Mouse (Mus musculus) testis, postnatal 10 days (tissue): ENCODE data around the gene Pld2.

Experiments
- DNase-seq: peaks from one replicate; pipeline ENCODE4 v3.0.0; 2021; ENCODE audit warnings: low spot score

Pld2 gene

DNA sequence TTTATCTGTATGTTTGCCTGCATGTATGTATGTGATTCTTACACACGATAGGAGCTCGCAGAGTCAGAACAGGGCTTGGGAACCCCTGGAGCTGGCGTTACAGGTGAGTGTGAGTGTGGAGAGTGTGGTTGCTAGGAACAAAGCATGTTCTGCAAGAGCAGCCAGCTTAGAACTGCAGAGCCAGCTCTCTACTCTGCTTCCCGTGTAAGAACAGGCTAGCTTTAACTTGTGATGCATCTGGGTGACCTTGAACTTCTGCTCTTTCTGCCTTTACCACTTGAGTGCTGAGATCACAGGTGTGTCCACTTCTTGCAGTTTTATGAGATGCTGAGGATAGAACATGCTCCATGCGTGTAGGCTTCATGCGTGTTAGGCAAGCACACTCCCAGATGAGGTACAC is 39.1 kb downstream of the Pld2 start:
- DNase-seq = no peak

DNA sequence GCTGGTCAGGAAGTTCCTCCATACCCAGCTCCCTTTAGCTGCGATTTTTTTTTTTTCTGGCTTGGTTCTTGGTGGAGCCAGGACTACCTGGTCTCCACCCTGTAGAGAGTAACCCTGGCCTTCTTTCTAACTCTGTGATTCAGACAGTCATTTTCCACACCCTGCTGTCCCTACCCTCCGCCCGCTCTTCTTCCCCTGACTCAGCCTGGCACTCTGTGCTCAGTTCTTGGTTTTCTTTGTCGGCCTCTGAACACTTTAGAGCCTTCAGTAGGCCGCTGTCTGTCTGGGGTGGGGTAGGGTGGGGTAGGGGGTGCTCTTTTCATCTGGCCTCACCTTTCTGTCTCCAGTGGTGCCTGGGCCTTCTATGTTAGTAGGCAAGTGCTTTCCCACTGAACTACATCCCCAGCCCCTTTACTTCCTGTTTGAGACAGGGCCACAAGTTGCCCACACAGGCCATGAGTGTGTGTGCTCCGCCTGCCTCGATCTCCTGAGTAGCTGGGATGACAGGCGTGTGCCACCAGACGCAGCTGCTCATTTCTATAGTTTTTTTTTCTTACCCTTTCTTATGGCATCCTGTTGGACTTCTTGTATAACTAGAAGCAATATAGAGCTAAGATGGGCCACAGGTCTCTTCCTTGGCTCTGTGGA is 40.0 kb downstream of the Pld2 start:
- no peak for DNase-seq

DNA sequence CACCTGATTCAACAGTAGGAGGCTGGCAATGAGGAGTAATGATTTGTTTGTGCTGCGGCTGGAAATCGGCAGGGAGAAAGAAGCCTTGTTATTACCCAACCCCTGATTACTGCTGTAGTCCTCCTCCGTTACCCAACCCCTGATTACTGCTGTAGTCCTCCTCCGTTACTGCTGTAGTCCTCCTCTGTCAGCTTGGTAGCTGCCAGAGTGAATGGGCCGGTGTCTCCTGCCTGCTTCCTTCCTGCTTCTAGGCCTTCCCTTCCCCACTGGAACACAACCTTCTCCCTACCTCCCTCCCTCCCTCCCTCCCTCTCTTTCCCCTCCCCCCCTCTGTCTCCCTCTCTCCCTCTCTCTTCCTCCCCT is 40.5 kb downstream of the Pld2 start:
- no peak for DNase-seq

DNA sequence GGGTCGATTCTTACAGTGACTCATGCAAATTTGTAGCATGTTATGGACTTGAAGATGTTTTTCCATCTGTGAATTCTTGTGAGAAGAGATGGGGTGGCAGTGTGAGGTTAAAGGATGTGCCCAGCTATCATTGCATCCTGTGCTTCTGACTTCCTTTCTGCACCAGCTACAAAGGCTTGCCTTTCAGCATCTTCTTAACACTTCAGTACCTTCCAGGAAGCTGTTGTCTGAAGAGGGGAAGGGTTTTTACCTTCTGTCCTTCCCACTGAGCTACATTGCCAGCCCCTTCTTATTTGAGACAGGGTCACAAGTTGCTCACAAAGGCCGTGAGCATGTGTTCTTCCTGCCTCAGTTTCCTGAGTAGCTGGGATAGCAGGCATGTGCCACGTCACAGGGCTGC is 41.1 kb downstream of the Pld2 start:
- DNase-seq = no peak

DNA sequence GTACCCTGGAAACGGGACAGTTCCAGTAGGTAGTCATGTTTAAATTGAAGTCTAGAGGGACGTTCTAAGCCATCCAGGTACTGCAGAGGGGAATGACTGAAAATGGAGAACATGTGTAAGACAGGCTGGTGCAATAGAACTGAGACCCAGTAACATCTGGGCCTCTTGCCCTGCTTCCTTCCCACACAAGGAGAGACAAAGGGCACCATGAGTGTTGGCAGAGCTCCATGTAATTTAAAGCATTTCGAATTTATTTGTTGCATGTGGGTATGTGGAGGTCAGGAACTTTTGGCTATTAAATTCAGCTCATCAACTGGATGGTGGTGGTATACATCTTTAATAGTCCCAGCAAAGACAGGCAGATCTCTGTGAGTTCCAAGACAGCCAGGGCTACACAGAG is 42.3 kb downstream of the Pld2 start:
- DNase-seq = no peak

DNA sequence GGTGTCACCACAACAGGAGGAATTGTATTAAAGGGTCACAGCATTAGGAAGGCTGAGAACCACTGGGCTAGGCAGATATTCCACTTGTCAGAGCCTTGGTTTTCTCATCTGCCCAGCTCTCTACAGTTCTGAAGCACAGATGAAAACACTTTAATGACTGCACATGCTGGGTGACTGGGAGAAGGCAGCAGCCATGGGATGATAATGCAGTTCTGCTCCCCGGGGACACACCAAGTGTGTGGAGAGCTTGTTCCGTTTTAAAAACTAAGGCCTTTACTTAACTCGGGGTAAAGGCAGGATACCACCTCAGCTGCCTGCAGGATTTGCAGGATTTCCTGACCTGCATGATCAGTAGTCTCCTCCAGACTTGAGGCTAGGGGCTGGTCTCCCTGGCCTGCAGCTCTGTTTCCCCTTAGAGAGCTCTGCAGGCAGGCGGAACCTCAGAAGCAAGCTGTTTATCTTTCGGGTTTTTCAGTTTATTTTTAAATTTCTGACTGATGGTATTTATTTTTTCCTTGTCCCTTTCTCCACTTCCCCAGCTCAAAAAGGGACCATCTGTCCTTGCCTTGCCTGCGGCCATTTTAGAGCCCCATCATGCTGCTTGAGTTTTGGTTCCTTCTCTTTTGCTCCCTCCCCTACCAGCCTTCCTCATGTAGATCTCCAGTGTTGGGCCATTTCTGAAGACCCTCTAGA is 43.3 kb downstream of the Pld2 start:
- DNase-seq = no peak

DNA sequence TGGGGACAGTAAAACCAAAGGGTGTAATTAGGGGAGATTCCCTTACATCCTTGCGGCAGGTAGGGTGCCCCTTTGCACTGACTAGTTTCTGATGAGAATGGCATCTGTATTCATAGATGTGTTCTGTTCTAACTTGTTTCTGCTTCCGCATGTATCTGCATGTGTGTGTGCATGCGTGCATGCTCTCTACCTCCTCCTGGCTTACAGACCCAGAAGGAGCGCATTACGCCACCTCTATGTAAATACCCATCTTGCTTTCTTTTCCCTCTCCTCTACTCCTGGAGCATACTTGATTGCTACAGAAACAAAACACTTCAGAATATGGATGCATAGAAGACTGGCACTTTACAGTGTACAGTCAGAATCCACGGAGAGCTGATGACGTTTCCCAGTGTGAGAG is 43.9 kb downstream of the Pld2 start:
- no peak for DNase-seq

DNA sequence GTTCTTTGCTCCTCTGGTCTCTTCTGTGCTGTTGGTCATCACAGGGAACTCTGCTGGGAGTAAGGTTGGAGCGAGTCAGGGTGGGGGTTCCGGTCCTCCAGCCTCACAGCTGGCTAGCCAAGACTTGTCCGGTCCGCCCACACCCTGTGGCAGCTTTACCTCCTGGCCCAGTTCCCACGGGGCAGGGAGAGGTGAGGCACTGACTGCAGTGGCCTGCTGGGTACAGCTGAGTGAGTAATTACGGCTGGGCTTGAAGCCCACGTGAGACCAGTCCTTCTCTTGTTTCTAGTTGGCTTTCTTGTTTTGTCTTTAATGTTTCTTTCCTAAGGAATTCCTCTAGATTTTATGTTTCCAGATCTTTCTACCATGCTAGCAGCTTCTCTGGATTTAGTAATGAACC is 45.6 kb downstream of the Pld2 start:
- DNase-seq = peak; percentile 52

DNA sequence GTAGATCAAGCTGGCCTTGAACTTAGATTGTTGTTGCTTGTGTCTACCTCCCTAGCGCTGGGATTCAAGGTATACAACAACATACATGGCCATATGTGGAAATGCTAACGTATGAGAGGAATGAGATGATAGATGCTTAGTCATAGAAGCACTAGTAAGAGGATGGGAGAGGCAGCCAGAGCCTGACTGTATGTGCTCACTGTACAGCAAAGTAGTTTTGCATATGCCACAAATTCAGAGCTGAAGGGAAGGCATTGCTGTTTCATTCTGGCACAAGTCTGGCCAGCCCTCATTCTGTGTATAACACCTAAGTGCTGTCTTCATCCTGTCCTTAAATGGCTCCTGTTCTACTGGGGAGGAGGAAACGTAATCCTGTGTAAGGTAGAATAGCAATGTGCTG is 46.4 kb downstream of the Pld2 start:
- no peak for DNase-seq

DNA sequence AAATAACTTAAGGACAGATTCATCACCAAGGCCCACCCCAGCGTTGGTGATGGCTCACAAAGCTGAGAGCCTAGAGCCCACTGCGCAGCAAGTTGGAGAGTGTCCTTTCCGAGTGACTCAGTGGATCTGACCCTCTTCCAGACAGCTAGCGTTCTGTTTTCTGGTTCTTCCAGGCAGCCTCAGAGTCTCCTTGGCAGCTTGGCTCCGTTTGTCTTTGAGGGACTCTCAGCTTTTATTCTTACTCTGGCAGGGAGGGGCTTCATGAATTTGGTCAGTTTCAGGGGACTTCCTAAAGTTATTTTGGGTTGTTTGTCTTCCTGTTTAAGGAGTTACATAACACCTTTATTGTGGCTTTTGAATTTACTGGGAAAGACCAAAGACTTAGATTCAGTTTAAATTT is 47.1 kb downstream of the Pld2 start:
- DNase-seq = no peak

DNA sequence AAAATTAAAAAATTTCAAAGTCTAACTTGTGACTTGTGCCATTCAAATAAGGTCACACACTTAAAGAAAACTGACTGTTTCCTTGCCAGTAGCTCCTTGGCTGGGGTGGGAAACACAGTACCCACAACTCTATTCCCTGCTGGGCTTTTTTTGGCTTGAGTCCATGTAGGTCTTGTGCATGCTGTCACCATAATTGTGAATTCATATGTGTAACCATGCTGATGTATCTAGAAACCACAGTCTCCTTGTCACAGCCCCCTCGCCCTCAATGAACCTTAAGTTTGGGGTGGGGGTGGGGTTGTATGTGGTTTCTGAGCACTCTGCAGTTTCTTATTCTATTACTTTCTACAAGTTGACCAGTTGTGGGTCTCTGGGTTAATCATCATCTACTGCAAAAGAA is 51.9 kb downstream of the Pld2 start:
- no peak for DNase-seq

DNA sequence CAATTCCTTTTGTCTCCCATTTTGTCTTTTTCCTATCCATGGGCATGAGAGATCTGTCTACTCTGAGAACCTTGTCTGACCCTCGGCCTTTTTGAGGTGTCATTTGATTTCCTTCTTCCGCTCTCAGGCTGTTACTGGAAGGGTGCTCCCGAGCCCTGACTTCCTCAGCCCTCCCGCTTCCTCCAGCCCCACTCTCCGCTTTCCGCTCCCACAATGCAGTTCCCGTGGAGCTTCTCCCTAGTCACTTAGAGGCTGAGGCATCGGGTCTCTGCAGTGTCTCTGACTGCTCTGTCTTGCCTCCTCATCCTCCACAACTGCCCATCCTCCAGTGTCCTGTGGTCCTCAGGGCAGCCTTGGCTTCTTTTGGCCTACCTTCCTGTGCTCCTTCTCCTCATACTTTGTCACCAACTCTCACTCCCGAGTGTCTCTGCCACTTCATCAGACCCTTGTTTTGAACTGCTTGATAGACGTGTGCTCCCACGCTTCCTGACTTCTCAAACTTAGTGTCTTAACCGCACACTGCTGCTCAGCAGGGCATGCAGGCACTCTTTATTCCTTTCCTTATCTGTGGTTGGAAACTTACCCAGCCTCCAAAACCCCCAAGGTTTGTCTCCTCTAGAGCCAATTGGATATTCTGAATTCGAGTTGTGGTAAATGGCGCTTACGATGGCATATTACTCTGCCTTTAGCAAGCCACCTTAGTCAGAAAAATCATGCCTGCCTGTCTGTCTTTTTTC is 54.6 kb downstream of the Pld2 start:
- DNase-seq = no peak

DNA sequence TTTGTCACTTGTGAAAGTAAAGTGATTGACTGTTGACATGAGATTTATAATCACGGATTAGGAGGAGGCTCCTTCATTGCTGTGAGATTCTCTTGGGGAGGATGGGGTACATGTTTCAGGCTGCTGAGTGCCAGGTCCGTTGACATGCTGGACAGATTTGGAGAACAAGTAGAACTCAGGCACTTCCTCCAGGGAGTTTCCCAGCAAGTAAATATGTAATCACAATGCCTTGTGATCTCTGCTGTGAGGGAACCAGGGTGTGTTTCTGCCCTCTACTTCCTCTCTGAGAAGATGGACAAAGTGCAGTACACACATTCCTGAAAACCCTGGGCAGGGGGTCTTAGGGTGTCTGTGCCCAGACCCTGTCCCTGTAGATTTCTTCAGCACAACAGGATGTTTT is 55.8 kb downstream of the Pld2 start:
- DNase-seq = no peak

DNA sequence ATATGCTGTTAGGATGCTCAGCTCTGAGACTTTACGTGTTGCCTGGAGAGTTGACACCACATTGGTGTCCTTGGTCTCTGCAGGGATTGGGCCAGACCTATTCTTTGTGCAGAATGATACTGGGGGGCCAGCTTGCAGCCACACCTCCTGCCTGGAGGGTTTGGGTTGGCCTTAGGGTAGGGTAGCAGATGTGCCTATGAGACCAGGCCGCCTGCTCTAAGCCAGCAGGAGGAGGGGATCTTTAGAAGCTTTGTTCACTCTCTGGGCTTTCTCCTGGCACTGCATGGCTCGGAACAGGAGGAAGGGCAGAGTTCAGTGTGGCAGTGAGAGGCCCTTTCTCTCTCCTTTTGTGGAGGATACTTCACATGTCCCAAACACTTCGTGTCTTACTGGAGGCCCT is 56.2 kb downstream of the Pld2 start:
- no peak for DNase-seq

DNA sequence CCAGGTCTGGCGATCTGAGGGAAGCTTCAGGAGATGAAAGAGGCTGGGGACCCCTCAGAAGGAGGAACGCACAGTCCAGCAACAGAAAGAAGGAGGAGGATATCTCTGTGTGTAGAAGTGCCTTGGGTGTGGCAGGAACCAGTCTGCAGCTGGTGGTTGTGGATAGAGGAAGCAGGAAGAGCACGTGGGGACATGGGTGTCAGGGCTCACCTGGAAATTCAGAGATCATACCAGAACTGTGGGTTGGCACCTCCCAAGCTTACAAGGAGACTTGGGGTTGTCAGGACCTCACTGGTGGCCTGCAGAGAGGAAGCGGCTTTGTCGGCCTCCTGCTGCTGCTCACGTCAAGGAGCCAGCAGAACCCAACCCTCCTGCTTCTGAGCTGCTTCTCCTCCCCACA is 57.4 kb downstream of the Pld2 start:
- DNase-seq = no peak

DNA sequence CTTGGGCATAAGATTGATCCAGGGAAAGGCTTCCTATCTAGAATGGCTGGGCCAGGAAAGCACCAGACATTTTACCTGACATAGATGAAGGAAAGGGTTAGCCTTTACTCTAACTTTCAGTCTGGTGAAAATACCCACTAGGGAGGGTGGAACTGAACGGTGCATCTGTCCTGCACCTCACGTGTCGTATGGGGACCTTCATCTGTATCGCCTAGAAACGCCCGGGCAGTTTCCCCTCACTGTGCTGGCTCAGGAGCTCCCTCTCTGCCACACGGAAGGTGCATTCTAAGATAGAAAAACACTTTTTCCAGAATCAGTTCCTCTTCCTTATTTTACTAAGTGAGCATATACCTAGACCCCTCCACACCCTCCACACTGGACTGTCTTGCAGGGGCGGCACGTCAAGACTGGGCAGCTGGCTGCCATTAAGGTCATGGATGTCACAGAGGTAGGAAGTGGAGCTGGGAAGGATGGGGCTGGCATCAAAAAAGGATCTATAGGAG is 58.6 kb downstream of the Pld2 start:
- DNase-seq = no peak

DNA sequence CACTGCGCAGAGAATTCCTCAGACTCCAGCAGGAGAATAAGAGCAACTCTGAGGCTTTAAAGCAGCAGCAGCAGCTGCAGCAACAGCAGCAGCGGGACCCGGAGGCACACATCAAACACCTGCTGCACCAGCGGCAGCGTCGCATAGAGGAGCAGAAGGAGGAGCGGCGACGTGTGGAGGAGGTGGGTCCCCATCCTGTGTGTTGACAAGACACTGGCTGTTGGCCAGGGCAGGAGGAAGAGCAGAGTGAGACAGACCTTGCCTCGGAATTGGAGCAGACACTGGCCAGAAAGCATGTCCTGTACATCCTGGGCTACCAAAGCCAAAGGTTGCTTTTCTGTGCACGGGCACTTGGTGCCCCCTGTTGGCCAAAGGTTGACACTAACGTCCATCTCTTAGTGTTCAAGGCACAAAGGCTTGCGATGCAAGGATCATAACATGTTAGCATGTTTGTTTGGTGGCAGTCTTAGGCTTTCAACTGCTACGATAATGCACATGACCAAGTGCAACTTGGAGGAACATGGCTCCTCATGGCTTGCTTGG is 65.2 kb downstream of the Pld2 start:
- peak; percentile 84 for DNase-seq

DNA sequence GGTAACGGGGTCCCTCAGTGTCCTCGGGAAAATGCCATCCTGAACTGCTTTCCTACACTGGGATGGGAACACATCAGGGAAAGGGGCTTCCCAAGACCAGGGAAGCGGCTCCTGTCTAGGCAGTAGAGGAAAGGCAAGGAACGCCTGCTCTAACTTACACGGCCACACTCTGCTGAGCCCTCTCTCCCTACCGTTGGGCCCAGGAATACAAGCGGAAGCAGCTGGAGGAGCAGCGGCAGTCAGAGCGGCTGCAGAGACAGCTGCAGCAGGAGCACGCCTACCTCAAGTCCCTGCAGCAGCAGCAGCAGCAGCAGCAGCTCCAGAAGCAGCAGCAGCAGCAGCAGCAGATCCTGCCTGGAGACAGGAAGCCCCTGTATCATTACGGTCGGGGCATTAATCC is 66.9 kb downstream of the Pld2 start:
- DNase-seq = no peak

DNA sequence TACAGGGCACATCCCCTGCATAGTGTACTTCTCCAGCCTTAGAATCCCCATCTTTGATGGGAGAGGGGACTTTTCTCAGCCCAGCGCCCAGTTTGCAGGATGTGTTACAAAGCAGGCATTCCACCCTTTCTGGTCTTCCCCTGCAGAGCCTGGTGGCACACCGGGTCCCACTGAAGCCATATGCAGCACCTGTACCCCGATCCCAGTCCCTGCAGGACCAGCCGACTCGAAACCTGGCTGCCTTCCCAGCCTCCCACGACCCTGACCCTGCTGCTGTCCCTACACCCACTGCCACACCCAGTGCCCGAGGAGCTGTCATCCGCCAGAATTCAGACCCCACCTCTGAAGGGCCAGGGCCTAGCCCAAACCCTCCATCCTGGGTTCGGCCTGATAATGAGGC is 67.7 kb downstream of the Pld2 start:
- no peak for DNase-seq
